Mouse (Mus musculus) midbrain, embryonic 13.5 days (tissue): ENCODE results near the gene Olfr378. TPM values are rescaled to one million over a fixed set of nuclear protein-coding genes. Genes with fewer than 3 reads are reported as not detected.

Source experiments
- ATAC-seq: fragments of 200-750 bp; cut with Nextera tagmentation; 2 replicates; pipeline ENCODE4 v1.8.0; 2017; ENCODE audit warnings: mild to moderate bottlenecking, moderate TSS enrichment, moderate library complexity
- H3K27ac ChIP-seq: fragments of 300-500 bp; sonication (generic); 2 replicates; pipeline ENCODE4 v1.5.1; 2015; ENCODE audit warnings: inconsistent platforms, mild to moderate bottlenecking, moderate library complexity
- H3K27me3 ChIP-seq: fragments of 300-500 bp; sonication (generic); 2 replicates; pipeline ENCODE4 v1.6.1; 2015; ENCODE audit warnings: mild to moderate bottlenecking, inconsistent platforms
- H3K36me3 ChIP-seq: fragments of 300-500 bp; sonication (generic); 2 replicates; pipeline ENCODE4 v1.6.1; 2015; ENCODE audit warnings: mild to moderate bottlenecking, inconsistent platforms
- H3K4me1 ChIP-seq: fragments of 300-500 bp; sonication (generic); replicated peaks from 2 replicates; pipeline ENCODE4 v1.6.1; 2015; ENCODE audit warnings: inconsistent platforms
- H3K4me2 ChIP-seq: fragments of 300-500 bp; sonication (generic); replicated peaks from 2 replicates; pipeline ENCODE4 v1.6.1; 2015; ENCODE audit warnings: moderate library complexity, mild to moderate bottlenecking, inconsistent platforms
- H3K4me3 ChIP-seq: fragments of 300-500 bp; sonication (generic); replicated peaks from 2 replicates; pipeline ENCODE4 v1.5.1; 2015; ENCODE audit warnings: mild to moderate bottlenecking, inconsistent platforms
- H3K9ac ChIP-seq: fragments of 300-500 bp; sonication (generic); replicated peaks from 2 replicates; pipeline ENCODE4 v1.6.1; 2015; ENCODE audit warnings: mild to moderate bottlenecking, inconsistent platforms
- H3K9me3 ChIP-seq: fragments of 300-500 bp; sonication (generic); 2 replicates; pipeline ENCODE4 v1.6.1; 2016; ENCODE audit warnings: mild to moderate bottlenecking, inconsistent platforms
- WGBS: fragments of 180-500 bp; shearing (Covaris S2); methylation state at CpG from one replicate; pipeline ENCODE4 v1.1.7; 2015; 5-methylcytosine and 5-hydroxymethylcytosine counted together
- polyA plus RNA-seq: library from polyadenylated mRNA; unstranded; fragments of >200 nt; fragmentation: Nextera tagmentation; extraction: Ambion mirVana; gene quantifications from 2 replicates; pipeline ENCODE4 v1.2.1, GENCODE M21; 2015

The Olfr378 gene
- polyA plus RNA-seq, result not detected in 2 replicates

DNA sequence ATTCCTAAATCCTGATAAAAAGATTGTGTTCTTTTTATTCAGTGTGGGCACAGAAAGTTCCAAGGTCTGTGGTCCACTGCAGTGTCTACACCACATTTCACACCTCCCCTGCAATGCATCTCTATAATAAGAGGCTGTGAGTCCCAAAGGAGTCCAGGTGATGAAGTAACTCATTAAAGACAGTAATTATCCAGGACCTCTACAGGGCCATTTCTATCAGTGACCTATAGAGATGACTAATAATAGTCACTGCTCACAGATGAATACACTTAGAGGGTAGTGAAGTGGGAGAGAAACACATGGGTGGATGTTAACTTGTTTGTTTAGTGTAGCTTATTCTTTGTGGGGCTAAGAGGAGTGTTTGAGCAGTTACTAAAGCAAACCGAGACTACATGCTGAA, at the start of gene Olfr378:
TSS of gene Olfr378 (minus strand) at position 101 of the 400 bp plus-strand sequence.
- H3K27me3 ChIP-seq, result no peaks in the 10 kb centered on the region
- no peaks in the 10 kb centered on the region for H3K4me1 ChIP-seq
- WGBS, result 81% methylated on average over 1 of the region's 1 CpGs
- ATAC-seq, result no peak
- no peaks in the 10 kb centered on the region for H3K36me3 ChIP-seq
- H3K4me3 ChIP-seq, result no peak within 1 kb of the TSS
- H3K4me2 ChIP-seq, result no peak within 1 kb of the TSS
- H3K27ac ChIP-seq, result no peak within 1 kb of the TSS
- H3K9me3 ChIP-seq, result peaks cover 9% of the 10 kb centered on the region
- H3K9ac ChIP-seq, result no peak within 1 kb of the TSS

DNA sequence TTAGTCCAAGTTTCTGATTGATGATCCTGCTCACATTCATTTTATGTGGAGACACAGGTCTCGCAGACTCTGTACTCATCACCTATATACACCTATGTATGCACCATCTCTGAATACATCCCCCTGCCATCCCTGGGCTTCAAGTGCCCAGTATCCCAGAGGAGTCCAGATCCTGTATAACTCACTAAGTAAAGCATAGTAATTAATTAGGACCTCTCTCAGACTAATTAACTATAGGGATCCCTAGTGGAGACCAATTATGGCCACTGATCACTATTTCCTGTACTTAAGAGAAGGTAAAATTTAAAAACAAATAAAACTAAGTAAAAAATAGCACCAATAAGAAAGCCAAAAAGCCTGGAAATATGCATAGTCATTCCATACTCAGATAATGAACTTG, 29.1 kb upstream of the Olfr378 start, which contains the start of gene Olfr380:
TSS of gene Olfr380 (minus strand) at position 101 of the 400 bp plus-strand sequence.
- no peak for ATAC-seq
- no peaks in the 10 kb centered on the region for H3K27me3 ChIP-seq
- WGBS, result 90% methylated on average over 1 of the region's 1 CpGs

GRCm38 (mm10) chr11:73399514-73399913, 28.8 kb downstream of the Olfr378 start, which contains the start of gene Olfr1:
Gene Olfr1, minus strand, starts transcription at chr11:73399614.
- no peaks in the 10 kb centered on the region for H3K27me3 ChIP-seq
- ATAC-seq, result no peak
- no peaks in the 10 kb centered on the region for H3K36me3 ChIP-seq
- 0 out of 2 replicates have a peak, but pooled peaks cover 6% of the 10 kb centered on the region for H3K9me3 ChIP-seq
- no peak within 1 kb of the TSS for H3K4me2 ChIP-seq
- H3K9ac ChIP-seq, result no peak within 1 kb of the TSS
- H3K4me3 ChIP-seq, result no peak within 1 kb of the TSS
- no peak within 1 kb of the TSS for H3K27ac ChIP-seq
- no peaks in the 10 kb centered on the region for H3K4me1 ChIP-seq

More for the DNA sequence above, 29.1 kb upstream of the Olfr378 start, which contains the start of gene Olfr380:
- H3K9me3 ChIP-seq, result 0 out of 2 replicates have a peak, but pooled peaks cover 8% of the 10 kb centered on the region
- no peak within 1 kb of the TSS for H3K27ac ChIP-seq
- no peaks in the 10 kb centered on the region for H3K36me3 ChIP-seq
- H3K4me3 ChIP-seq, result no peak within 1 kb of the TSS
- no peaks in the 10 kb centered on the region for H3K4me1 ChIP-seq
- H3K4me2 ChIP-seq, result no peak within 1 kb of the TSS
- no peak within 1 kb of the TSS for H3K9ac ChIP-seq

DNA sequence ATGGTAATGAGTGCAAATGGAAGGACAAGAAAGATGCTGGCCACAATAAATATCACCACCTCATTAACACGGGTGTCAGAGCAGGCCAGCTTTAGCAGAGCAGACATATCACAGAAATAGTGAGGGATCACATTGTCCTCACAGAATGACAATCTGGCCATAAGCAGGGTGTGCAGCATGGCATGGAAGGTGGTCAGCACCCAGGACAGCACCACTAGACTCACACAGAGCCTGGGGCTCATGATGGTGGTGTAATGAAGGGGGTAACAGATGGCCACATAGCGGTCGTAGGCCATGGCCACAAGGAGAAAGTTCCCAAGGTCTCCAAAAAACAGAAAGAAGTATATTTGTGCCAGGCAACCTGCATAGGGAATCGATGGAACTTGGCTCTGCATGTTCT, 32.9 kb downstream of the Olfr378 start:
- no peak for ATAC-seq
- H3K4me1 ChIP-seq, result no peaks in the 10 kb centered on the region

More for the DNA sequence above, 32.9 kb downstream of the Olfr378 start:
- 0 out of 2 replicates have a peak, but pooled peaks cover 3% of the 10 kb centered on the region for H3K9me3 ChIP-seq
- no peak overlapping the region for H3K9ac ChIP-seq
- no peak overlapping the region for H3K4me3 ChIP-seq
- WGBS, result 79% methylated on average over 4 of the region's 4 CpGs
- H3K27ac ChIP-seq, result no peak overlapping the region
- no peaks in the 10 kb centered on the region for H3K27me3 ChIP-seq
- H3K4me2 ChIP-seq, result no peak overlapping the region
- H3K36me3 ChIP-seq, result no peaks in the 10 kb centered on the region

Other genes with a start within 250 kb of the Olfr378 start
- gene Ctns, start 229.4 kb downstream of the Olfr378 start, polyA plus RNA-seq, result 21.1 and 22.1 TPM in 2 replicates
- 1.7 and 1.8 TPM in 2 replicates for gene Shpk, start 229.0 kb downstream of the Olfr378 start, polyA plus RNA-seq
- 0.18 and 0.22 TPM in 2 replicates for gene Trpv1, start 194.2 kb downstream of the Olfr378 start, polyA plus RNA-seq
- not detected in 2 replicates for gene Trpv3, start 161.1 kb downstream of the Olfr378 start, polyA plus RNA-seq
- gene Aspa, start 98.9 kb downstream of the Olfr378 start, polyA plus RNA-seq, result 0.36 and 0.40 TPM in 2 replicates
- gene Gm49340, start 98.7 kb downstream of the Olfr378 start, polyA plus RNA-seq, result not detected in 2 replicates
- gene Spata22, start 98.7 kb downstream of the Olfr378 start, polyA plus RNA-seq, result not detected in 2 replicates
- gene Olfr20, start 77.7 kb downstream of the Olfr378 start, polyA plus RNA-seq, result not detected in 2 replicates
- not detected in 2 replicates for gene Olfr376, start 57.2 kb downstream of the Olfr378 start, polyA plus RNA-seq
- not detected in 2 replicates for gene Olfr1, start 28.9 kb downstream of the Olfr378 start, polyA plus RNA-seq
- gene Olfr380, start 29.0 kb upstream of the Olfr378 start, polyA plus RNA-seq, result not detected in 2 replicates
- gene Olfr381, start 63.1 kb upstream of the Olfr378 start, polyA plus RNA-seq, result not detected in 2 replicates
- gene Olfr382, start 88.7 kb upstream of the Olfr378 start, polyA plus RNA-seq, result not detected in 2 replicates
- not detected in 2 replicates for gene Olfr385, start 164.5 kb upstream of the Olfr378 start, polyA plus RNA-seq
- gene Olfr384, start 170.1 kb upstream of the Olfr378 start, polyA plus RNA-seq, result not detected in 2 replicates